Mouse (Mus musculus) lung, adult 2 months (tissue): ENCODE measurements around the gene Vti1a. TPM values are rescaled to one million over a fixed set of nuclear protein-coding genes. Genes with fewer than 3 reads are reported as not detected.

Experiments
- DNase-seq: peaks from one replicate; pipeline ENCODE4 v3.0.0; 2022
- H3K4me1 ChIP-seq: fragments of 200-500 bp; 2 replicates; pipeline ENCODE4 v1.6.1; 2011; ENCODE audit warnings: low read length; ENCODE audit not compliant: control insufficient read depth, insufficient read depth
- H3K4me3 ChIP-seq: fragments of 200-500 bp; replicated peaks from 2 replicates; pipeline ENCODE3; 2011; ENCODE audit warnings: low read depth, mild to moderate bottlenecking, control low read depth, low read length; ENCODE audit errors: extremely low read depth
- CTCF ChIP-seq: fragments of 200-500 bp; IDR thresholded peaks from 2 replicates; pipeline ENCODE4 v1.5.1; 2011; ENCODE audit warnings: mild to moderate bottlenecking, low read length, control low read depth; ENCODE audit not compliant: insufficient read depth
- POLR2A ChIP-seq: fragments of 200-500 bp; IDR thresholded peaks from 2 replicates; pipeline ENCODE4 v1.6.1; 2011; ENCODE audit warnings: low read depth, mild to moderate bottlenecking, control low read depth, low read length, borderline replicate concordance; ENCODE audit errors: extremely low read depth
- WGBS: fragments of 180-500 bp; shearing (Covaris S2); methylation state at CpG from one replicate; pipeline ENCODE4 v1.1.7; 2018; 5-methylcytosine and 5-hydroxymethylcytosine counted together
- polyA plus RNA-seq: library from polyadenylated mRNA; depleted of rRNA; stranded (reverse); fragments of >200 nt; gene quantifications from 2 replicates; pipeline ENCODE4 v1.2.3, GENCODE M21; 2012; rRNA removed

Gene Vti1a
- polyA plus RNA-seq, 1 experiment, result 11.5 TPM

DNA sequence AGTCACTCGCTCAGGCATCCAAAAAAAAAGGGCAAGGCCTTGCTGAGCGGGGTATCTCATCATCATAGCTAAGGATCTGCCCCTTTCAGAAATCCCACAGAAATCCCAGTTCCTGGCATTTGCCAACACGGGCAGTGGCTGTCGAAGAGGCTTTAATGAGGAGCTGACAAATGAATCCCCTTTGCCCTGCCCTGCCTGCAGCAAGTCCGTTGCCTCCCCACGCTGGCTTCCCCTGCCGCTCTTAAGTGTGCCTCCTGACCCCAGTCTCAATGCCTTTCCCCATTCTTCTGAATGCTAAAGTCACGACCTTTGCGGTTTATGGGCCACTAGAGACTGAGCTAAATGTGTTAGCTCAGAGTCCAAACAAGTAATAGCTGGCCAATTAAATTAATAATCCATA lies 352.8 kb downstream of the Vti1a start:
- 67% methylated on average over 9 of the region's 9 CpGs for WGBS
- no peak for DNase-seq
- Histone ChIP-seq H3K4me1 (no peaks in the 10 kb centered on the region), H3K4me3 (no peak overlapping the region)
- no peak for TF ChIP-seq CTCF
- no peak for TF ChIP-seq POLR2A

Other genes starting within 250 kb of the Vti1a start
- gene Gpam, start 189.1 kb upstream of the Vti1a start, polyA plus RNA-seq, result 59.0 and 70.8 TPM in 2 replicates
- 0.09 and 0.32 TPM in 2 replicates for gene Tectb, start 135.6 kb upstream of the Vti1a start, polyA plus RNA-seq
- gene Gucy2g, start 75.1 kb upstream of the Vti1a start, polyA plus RNA-seq, result 0.32 TPM in 2 replicates
- 34.4 and 53.2 TPM in 2 replicates for gene Acsl5, start 64.4 kb upstream of the Vti1a start, polyA plus RNA-seq
- 6.8 and 10.8 TPM in 2 replicates for gene Zdhhc6, start 263 bp upstream of the Vti1a start, polyA plus RNA-seq